19 mouse cellular contexts compared by ENCODE assay signal in genomic region chr17:13540446-13541241, GRCm38 (mm10).
DNase-seq lines count a peak whose midpoint lies in the region; ATAC-seq and TF ChIP-seq lines count a peak whose summit lies in the region.
"Had no signal": no experiment of that assay in that cellular context is flagged by ENCODE, and none has a peak within 500 bp of the region (broad histone marks: within the 10 kb centered on the region; RNA-seq: fewer than 3 reads in every experiment).

No protein-coding gene starts in this region.

- no peaks in the 10 kb centered on the region for H3K36me3 ChIP-seq in forebrain, embryonic 14.5 days (ENCODE audit: control insufficient read depth, insufficient read depth, low read length)
- no peaks in the 10 kb centered on the region for H3K36me3 ChIP-seq in forebrain, embryonic 12.5 days (replicated peaks)
- H3K36me3 ChIP-seq in lung, postnatal 0 days (ENCODE audit: insufficient read depth, low read length), result no peaks in the 10 kb centered on the region
- H3K36me3 ChIP-seq in small intestine, adult 2 months (ENCODE audit: control insufficient read depth, insufficient read depth, low read length), result no peaks in the 10 kb centered on the region
- H3K36me3 ChIP-seq: embryonic facial prominence, embryonic 15.5 days; forebrain, embryonic 10.5 days; kidney, embryonic 15.5 days; limb, embryonic 13.5 days; liver, embryonic 15.5 days had no signal

- peaks cover 49% of the 10 kb centered on the region for H3K9me3 ChIP-seq in forebrain, embryonic 14.5 days (replicated peaks; ENCODE audit: control insufficient read depth, low read length)
- peaks cover 55% of the 10 kb centered on the region for H3K9me3 ChIP-seq in forebrain, embryonic 12.5 days
- peaks cover 22% of the 10 kb centered on the region for H3K9me3 ChIP-seq in lung, postnatal 0 days (ENCODE audit: low read length)

- no peak for TF ChIP-seq EP300 in lung, postnatal 0 days (IDR thresholded peaks at IDR 0.05)

- TF ChIP-seq POLR2A in small intestine, adult 2 months (IDR thresholded peaks at IDR 0.05; ENCODE audit: low read depth, low read length), result no peak

- H3K27ac ChIP-seq in forebrain, embryonic 14.5 days (ENCODE audit: low read depth, low read length), result no peak overlapping the region
- H3K27ac ChIP-seq in forebrain, embryonic 12.5 days, result no peak overlapping the region
- no peak overlapping the region for H3K27ac ChIP-seq in lung, postnatal 0 days (ENCODE audit: low read length)
- H3K27ac ChIP-seq in small intestine, adult 2 months (ENCODE audit: insufficient read depth, low read depth, low read length), result peak overlapping the region; percentile 36
- H3K27ac ChIP-seq: embryonic facial prominence, embryonic 15.5 days; forebrain, embryonic 10.5 days; kidney, embryonic 15.5 days; left cerebral cortex, adult 2 months; limb, embryonic 13.5 days; liver, embryonic 15.5 days had no signal

- H3K4me1 ChIP-seq in forebrain, embryonic 14.5 days (ENCODE audit: control insufficient read depth, insufficient read depth, low read length), result no peaks in the 10 kb centered on the region
- no peaks in the 10 kb centered on the region for H3K4me1 ChIP-seq in forebrain, embryonic 12.5 days
- H3K4me1 ChIP-seq in lung, postnatal 0 days (ENCODE audit: insufficient read depth, low read depth, low read length), result no peaks in the 10 kb centered on the region
- peaks cover 13% of the 10 kb centered on the region; the same call in 1 of the 2 replicates for H3K4me1 ChIP-seq in small intestine, adult 2 months (ENCODE audit: control insufficient read depth, insufficient read depth, insufficient read length, low read length)
- H3K4me1 ChIP-seq: embryonic facial prominence, embryonic 15.5 days; forebrain, embryonic 10.5 days; kidney, embryonic 15.5 days; limb, embryonic 13.5 days; liver, embryonic 15.5 days had no signal

- no peak for DNase-seq in forebrain, embryonic 14.5 days (ENCODE audit: low spot score)
- DNase-seq in lung, postnatal 0 days (ENCODE audit: low spot score), result peak; percentile 6
- no peak for DNase-seq in lung, postnatal 10 days
- DNase-seq in induced T-regulatory cell, adult 2 months (ENCODE audit: low read depth), result peak; percentile 4
- DNase-seq in B cell, adult 2 months, result no peak
- DNase-seq: adrenal gland, postnatal 36 days; cerebellum, adult 9-11 months; gastrocnemius, postnatal 25 days; thymus, postnatal 36 days had no signal

- 0 out of 2 replicates have a peak, but pooled peaks have one; percentile 1 for ATAC-seq in forebrain, embryonic 14.5 days
- ATAC-seq in forebrain, embryonic 12.5 days (ENCODE audit: low FRiP score), result no peak
- no peak for ATAC-seq in lung, postnatal 0 days

- H3K4me2 ChIP-seq in forebrain, embryonic 14.5 days (ENCODE audit: low read length), result no peak overlapping the region
- no peak overlapping the region for H3K4me2 ChIP-seq in forebrain, embryonic 12.5 days
- H3K4me2 ChIP-seq in lung, postnatal 0 days (replicated peaks; ENCODE audit: low read depth, low read length), result no peak overlapping the region
- H3K4me2 ChIP-seq: embryonic facial prominence, embryonic 15.5 days; heart, embryonic 11.5 days; kidney, embryonic 15.5 days; limb, embryonic 13.5 days; liver, embryonic 15.5 days; midbrain, embryonic 11.5 days had no signal

- 78% methylated on average over 7 of the region's 7 CpGs for WGBS in forebrain, embryonic 14.5 days
- 80% methylated on average over 7 of the region's 7 CpGs for WGBS in forebrain, embryonic 12.5 days
- 79% methylated on average over 7 of the region's 7 CpGs for WGBS in lung, postnatal 0 days
- 65% methylated on average over 7 of the region's 7 CpGs for WGBS in small intestine, adult 2 months

- no peak for TF ChIP-seq CTCF in lung, postnatal 0 days (IDR thresholded peaks at IDR 0.05)
- TF ChIP-seq CTCF in small intestine, adult 2 months (IDR thresholded peaks at IDR 0.05; ENCODE audit: extremely low read depth, insufficient read length, insufficient replicate concordance, low read depth, low read length), result no peak

- H3K9ac ChIP-seq in forebrain, embryonic 14.5 days (ENCODE audit: low read length), result no peak overlapping the region
- H3K9ac ChIP-seq in forebrain, embryonic 12.5 days, result no peak overlapping the region
- no peak overlapping the region for H3K9ac ChIP-seq in lung, postnatal 0 days (replicated peaks; ENCODE audit: low read depth)
- H3K9ac ChIP-seq: embryonic facial prominence, embryonic 15.5 days; kidney, embryonic 15.5 days; limb, embryonic 13.5 days; liver, embryonic 15.5 days had no signal

- no peaks in the 10 kb centered on the region for H3K27me3 ChIP-seq in forebrain, embryonic 14.5 days (replicated peaks; ENCODE audit: control insufficient read depth, insufficient read depth, low read length)
- no peaks in the 10 kb centered on the region for H3K27me3 ChIP-seq in forebrain, embryonic 12.5 days
- no peaks in the 10 kb centered on the region for H3K27me3 ChIP-seq in lung, postnatal 0 days (replicated peaks; ENCODE audit: insufficient read depth, low read length)
- H3K27me3 ChIP-seq in small intestine, adult 2 months (ENCODE audit: control insufficient read depth, insufficient read depth, low read length), result no peaks in the 10 kb centered on the region
- H3K27me3 ChIP-seq: embryonic facial prominence, embryonic 15.5 days; kidney, embryonic 15.5 days; limb, embryonic 13.5 days; liver, embryonic 15.5 days had no signal

- no peak overlapping the region for H3K4me3 ChIP-seq in forebrain, embryonic 14.5 days (ENCODE audit: low read depth, low read length)
- no peak overlapping the region for H3K4me3 ChIP-seq in forebrain, embryonic 12.5 days (replicated peaks)
- H3K4me3 ChIP-seq in lung, postnatal 0 days (ENCODE audit: low read depth, low read length), result no peak overlapping the region
- H3K4me3 ChIP-seq in small intestine, adult 2 months (ENCODE audit: low read depth, low read length), result no peak overlapping the region
- H3K4me3 ChIP-seq: embryonic facial prominence, embryonic 15.5 days; forebrain, embryonic 10.5 days; kidney, embryonic 15.5 days; left cerebral cortex, adult 2 months; limb, embryonic 13.5 days; liver, embryonic 15.5 days had no signal

Comparison
In these comparisons a context has a peak if more than half of its experiments do, and no peak if none do; other contexts are left out.
1. DNase-seq: peak in lung, postnatal 0 days (single experiment) and induced T-regulatory cell, adult 2 months (single experiment); none in forebrain, embryonic 14.5 days (single experiment), lung, postnatal 10 days (single experiment) and B cell, adult 2 months (0 of 2).